Mouse (Mus musculus) Patski (cell line): ENCODE results near the gene Hsd17b1. TPM values are rescaled to one million over a fixed set of nuclear protein-coding genes. Genes with fewer than 3 reads are reported as not detected.

Experiments
- ATAC-seq: fragments of 100-300 bp; one replicate; pipeline ENCODE4 v1.8.0; 2021
- CTCF ChIA-PET: fragments of 350-600 bp; sonication (Branson Sonifier 250); formaldehyde crosslinking; loops from one replicate; lab custom pipeline; 2022; ENCODE audit warnings: inconsistent platforms; lab: Charles Lee
- POLR2A ChIA-PET: fragments of 350-600 bp; sonication (Branson Sonifier 250); formaldehyde crosslinking; loops from one replicate; lab custom pipeline; 2022; ENCODE audit warnings: antibody characterized with exemption, inconsistent platforms; lab: Charles Lee
- DNase-seq: peaks from one replicate; pipeline ENCODE4 v3.0.0-alpha.2; 2011; ENCODE audit warnings: low read depth, low spot score
- H3K27me3 ChIP-seq: fragments of 371-371 bp; one replicate; pipeline ENCODE4 v1.5.1; 2021
- CTCF ChIP-seq: fragments of 100-300 bp; IDR thresholded peaks from one replicate; pipeline ENCODE4 v1.5.1; 2021
- in situ Hi-C: fragments of 300-500 bp; cut with MboI; formaldehyde crosslinking; loops from 3 replicates; pipeline ENCODE4 v1.11.1; 2018; ENCODE audit warnings: low pct_unique_long_range_greater_than_20kb, mixed read lengths
- polyA plus RNA-seq: library from polyadenylated mRNA; unstranded; gene quantifications from one replicate; pipeline ENCODE4 v1.2.3, GENCODE M21; 2021

Hsd17b1 gene
- polyA plus RNA-seq, 1 experiment from 2014 or later = 0.83 TPM

GRCm38 (mm10) chr11:101058726-101059125 lies 19.5 kb upstream of the Hsd17b1 start:
- ATAC-seq (no peak), DNase-seq (no peak)
- POLR2A ChIA-PET = interaction anchor here (0.6 kb wide), 1 partner anchor 181 kb away, joined by 3 read pairs; no protein-coding TSS in a partner anchor
- in situ Hi-C loops = loop anchor here (5.0 kb wide), 2 partner anchors 76 to 161 kb away; no protein-coding TSS in a partner anchor
- CTCF ChIA-PET = interaction anchor here (0.6 to 2.5 kb wide), 8 partner anchors 21 to 160 kb away, joined by 3 to 8 read pairs (median 4); partner anchors contain the start of gene Coasy
- H3K27me3 ChIP-seq = no peaks in the 10 kb centered on the region
- TF ChIP-seq CTCF = no peak

DNA sequence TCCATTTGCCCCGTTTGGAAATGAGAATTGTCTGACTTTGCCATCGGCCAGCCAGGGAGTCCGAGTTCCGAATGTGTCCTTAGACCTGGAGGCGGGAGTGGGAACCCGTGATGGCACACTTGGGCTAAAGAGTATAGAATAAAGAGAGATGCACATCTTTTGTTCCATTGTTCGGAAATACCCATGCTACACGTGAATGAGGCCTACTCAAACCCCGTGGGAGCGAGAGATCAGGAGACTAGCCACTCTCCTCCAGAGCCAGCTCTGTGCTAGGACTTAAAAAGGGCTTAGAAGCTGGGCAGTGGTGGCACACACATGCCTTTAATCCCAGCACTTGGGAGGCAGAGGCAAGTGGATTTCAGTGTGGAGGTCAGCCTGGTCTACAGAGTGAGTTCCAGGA lies 18.7 kb upstream of the Hsd17b1 start:
- CTCF ChIA-PET = interaction anchor here (0.7 to 2.5 kb wide), 5 partner anchors 24 to 117 kb away, joined by 3 to 7 read pairs (median 4); partner anchors contain the start of gene Coasy
- no peak for TF ChIP-seq CTCF
- POLR2A ChIA-PET = interaction anchor here (0.6 to 1.3 kb wide), 4 partner anchors 37 to 121 kb away, joined by 3 to 4 read pairs (median 3); no protein-coding TSS in a partner anchor
- no peaks in the 10 kb centered on the region for H3K27me3 ChIP-seq
- no peak for DNase-seq
- in situ Hi-C loops = loop anchor here (5.0 kb wide), 2 partner anchors 77 to 162 kb away; no protein-coding TSS in a partner anchor
- no peak for ATAC-seq

DNA sequence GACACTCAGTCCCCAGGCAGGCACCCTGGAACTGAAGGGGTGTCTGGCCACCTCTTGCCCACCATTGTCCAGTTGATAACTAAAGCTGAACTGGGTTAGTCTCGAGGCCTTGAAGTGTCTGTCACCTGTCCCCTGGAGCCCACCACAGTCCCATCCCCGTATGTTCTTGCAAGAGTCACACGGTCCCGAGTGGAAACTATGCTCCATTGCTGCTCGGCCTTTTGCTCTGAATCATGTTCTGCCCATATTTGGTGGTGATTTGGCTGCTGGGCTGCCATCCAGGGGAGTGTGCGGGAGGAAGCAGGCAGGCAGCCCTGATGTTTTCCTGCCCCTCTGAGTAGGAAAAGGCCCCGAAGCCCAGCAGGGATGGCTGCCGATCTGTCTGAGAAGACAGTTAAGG lies 18.1 kb upstream of the Hsd17b1 start:
- TF ChIP-seq CTCF = no peak
- no peaks in the 10 kb centered on the region for H3K27me3 ChIP-seq
- ChIA-PET POLR2A (interaction anchor here (0.6 to 1.3 kb wide), 4 partner anchors 38 to 121 kb away, joined by 3 to 4 read pairs (median 3); no protein-coding TSS in a partner anchor), CTCF (interaction anchor here (0.7 to 1.5 kb wide), 4 partner anchors 72 to 116 kb away, joined by 3 to 4 read pairs (median 4); no protein-coding TSS in a partner anchor)
- DNase-seq (peak; percentile 31), ATAC-seq (peak; percentile 38)
- in situ Hi-C loops = no loop called here

DNA sequence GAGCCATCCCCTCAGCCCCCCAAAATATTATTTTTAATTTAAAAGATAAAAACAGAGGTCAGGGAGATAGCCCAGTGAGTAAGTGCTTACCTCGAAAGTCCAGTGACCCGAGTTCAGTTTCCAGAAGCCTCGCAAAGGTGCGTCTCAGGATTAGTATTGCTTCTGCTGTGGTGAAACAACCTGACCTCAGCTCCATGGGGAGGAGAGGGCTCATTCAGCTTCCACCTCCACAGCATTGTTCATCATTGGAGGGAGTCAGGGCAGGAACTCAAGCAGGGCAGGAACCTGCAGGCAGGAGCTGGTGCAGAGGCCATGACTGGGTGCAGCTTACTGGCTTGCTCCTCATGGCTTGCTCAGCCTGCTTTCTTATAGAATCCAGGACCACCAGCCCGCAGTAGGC lies 17.2 kb upstream of the Hsd17b1 start:
- ChIA-PET CTCF (interaction anchor here (1.2 kb wide), 1 partner anchor 87 kb away, joined by 4 read pairs; no protein-coding TSS in a partner anchor), POLR2A (no interaction called here)
- in situ Hi-C loops = no loop called here
- H3K27me3 ChIP-seq = no peaks in the 10 kb centered on the region
- no peak for TF ChIP-seq CTCF
- ATAC-seq (no peak), DNase-seq (no peak)

DNA sequence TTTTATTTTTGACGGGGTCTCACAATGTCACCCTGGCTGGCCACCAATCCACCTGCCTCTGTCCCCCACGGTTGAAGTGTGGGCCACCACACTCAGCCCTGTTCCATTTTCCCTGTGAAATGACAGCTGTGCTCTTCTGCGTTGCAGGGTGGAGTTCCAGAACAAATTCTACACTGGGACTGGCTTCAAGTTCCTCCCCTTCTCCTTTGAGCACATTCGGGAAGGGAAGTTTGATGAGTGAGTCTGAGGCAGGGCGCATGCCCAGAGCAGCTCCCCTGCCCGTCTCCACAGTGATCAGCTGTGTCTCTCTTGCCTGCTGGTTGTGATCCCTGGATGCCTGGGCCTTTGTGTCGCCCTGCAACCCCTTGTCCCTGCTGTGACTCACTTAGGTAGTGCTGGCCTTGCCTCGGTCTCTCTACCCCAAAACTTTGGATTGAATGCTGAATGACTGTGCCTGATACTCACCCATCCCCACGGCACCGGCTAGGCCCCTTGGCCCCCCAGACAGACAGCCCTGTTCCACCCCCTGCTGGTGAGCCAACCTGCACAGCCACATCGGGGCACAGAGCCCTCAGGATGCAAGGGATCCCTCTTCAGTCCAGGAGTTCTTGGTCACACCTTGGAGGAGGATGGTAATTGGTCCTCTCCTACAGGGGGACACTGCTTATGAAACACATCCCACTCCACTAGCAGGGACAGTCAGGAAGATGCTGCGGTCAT lies 15.9 kb upstream of the Hsd17b1 start:
- in situ Hi-C loops = no loop called here
- no peaks in the 10 kb centered on the region for H3K27me3 ChIP-seq
- POLR2A ChIA-PET = interaction anchor here (0.5 kb wide), 1 partner anchor 168 kb away, joined by 3 read pairs; no protein-coding TSS in a partner anchor
- ATAC-seq (no peak), DNase-seq (no peak)
- CTCF ChIA-PET = no interaction called here
- no peak for TF ChIP-seq CTCF

GRCm38 (mm10) chr11:101062971-101063675 lies 15.1 kb upstream of the Hsd17b1 start:
- CTCF ChIA-PET = no interaction called here

DNA sequence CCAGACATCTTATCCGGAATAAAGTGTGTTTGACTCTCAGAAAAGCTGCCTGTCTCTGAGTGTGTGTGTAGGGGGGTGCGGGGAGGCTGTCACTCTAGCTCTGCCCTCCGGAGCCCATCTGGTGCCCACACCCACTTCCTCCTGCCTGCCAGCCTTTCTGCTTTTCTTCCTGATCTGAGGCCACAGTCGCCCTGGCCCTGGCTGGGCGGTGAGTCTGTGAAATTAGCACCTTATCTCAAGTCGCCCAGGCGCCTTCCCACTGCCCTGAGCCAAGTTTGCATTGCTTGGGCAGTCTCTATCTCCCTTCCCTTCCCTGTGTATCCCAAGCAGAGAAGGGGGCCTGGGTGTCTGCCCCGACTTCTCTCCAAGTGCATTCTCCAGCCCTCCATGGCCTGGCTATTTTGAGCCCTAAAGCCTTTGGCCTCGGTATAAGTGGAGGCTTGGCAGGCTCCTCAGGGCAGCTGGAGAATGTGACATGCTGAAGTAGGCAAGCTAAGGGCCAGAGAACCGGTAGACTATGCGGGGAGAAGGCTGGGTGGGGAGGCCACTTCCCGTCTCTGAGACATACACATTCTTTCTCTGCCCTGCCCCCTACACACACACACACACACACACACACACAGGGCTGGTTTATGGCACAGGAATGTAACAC lies 14.4 kb upstream of the Hsd17b1 start:
- DNase-seq (no peak), ATAC-seq (no peak)
- in situ Hi-C loops = no loop called here
- H3K27me3 ChIP-seq = no peaks in the 10 kb centered on the region
- POLR2A ChIA-PET = interaction anchor here (1.4 kb wide), 1 partner anchor 12 kb away, joined by 3 read pairs; no protein-coding TSS in a partner anchor
- no peak for TF ChIP-seq CTCF
- CTCF ChIA-PET = no interaction called here

More at GRCm38 (mm10) chr11:101062971-101063675, 15.1 kb upstream of the Hsd17b1 start:
- in situ Hi-C loops = no loop called here
- POLR2A ChIA-PET = interaction anchor here (1.4 kb wide), 1 partner anchor 12 kb away, joined by 3 read pairs; no protein-coding TSS in a partner anchor
- no peaks in the 10 kb centered on the region for H3K27me3 ChIP-seq
- TF ChIP-seq CTCF = no peak
- ATAC-seq (no peak), DNase-seq (no peak)

GRCm38 (mm10) chr11:101064462-101064861 lies 13.7 kb upstream of the Hsd17b1 start:
- no peak for DNase-seq
- in situ Hi-C loops = no loop called here
- H3K27me3 ChIP-seq = no peaks in the 10 kb centered on the region
- no peak for TF ChIP-seq CTCF
- no peak for ATAC-seq
- POLR2A ChIA-PET = interaction anchor here (1.4 kb wide), 1 partner anchor 13 kb away, joined by 3 read pairs; no protein-coding TSS in a partner anchor
- CTCF ChIA-PET = no interaction called here

DNA sequence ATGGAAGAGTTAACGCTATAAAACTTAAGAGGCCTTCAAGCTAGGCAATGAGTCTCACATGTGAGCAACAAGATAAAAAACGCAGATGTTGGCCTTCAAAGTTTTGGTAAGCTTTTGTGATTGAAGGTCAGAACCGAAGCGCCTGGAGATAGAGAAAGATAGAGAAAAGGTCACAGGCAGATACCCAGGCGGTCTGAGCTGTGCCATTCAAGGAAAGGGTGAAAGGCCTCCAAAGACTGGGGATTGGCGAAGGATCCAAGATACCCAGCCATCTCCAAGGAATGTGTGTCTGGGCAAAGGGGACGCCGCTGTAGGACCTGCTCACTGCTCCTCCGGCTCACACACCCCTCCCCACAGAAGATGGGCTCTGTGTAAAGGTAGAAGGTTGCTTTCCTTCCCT lies 13.2 kb upstream of the Hsd17b1 start:
- no peak for TF ChIP-seq CTCF
- POLR2A ChIA-PET = interaction anchor here (0.8 kb wide), 1 partner anchor 168 kb away, joined by 4 read pairs; no protein-coding TSS in a partner anchor

More for the DNA sequence above, 13.2 kb upstream of the Hsd17b1 start:
- H3K27me3 ChIP-seq = no peaks in the 10 kb centered on the region
- no peak for DNase-seq
- no peak for ATAC-seq
- CTCF ChIA-PET = no interaction called here
- in situ Hi-C loops = no loop called here
